Mouse (Mus musculus) urinary bladder, postnatal 0 days (tissue): ENCODE measurements around the gene Cux1. TPM values are rescaled to one million over a fixed set of nuclear protein-coding genes. Genes with fewer than 3 reads are reported as not detected.

Source experiments
- microRNA-seq: library from miRNA; unstranded; fragments of <30 nt; microRNA quantifications from one replicate; pipeline ENCODE4, GENCODE M21; 2016
- polyA plus RNA-seq: library from polyadenylated mRNA; unstranded; fragments of >200 nt; fragmentation: Nextera tagmentation; extraction: Ambion mirVana; gene quantifications from 2 replicates; pipeline ENCODE4 v1.2.1, GENCODE M21; 2015

Cux1 gene
- polyA plus RNA-seq: 48.3 and 57.0 TPM in 2 replicates

GRCm38 (mm10) chr5:136567176-136568025 is at the start of gene Cux1:
Cux1 (minus strand) TSS chr5:136567490.

GRCm38 (mm10) chr5:136246452-136246838 is 320.8 kb downstream of the Cux1 start, which contains the start of gene Sh2b2:
Sh2b2 (minus strand) TSS chr5:136246556.

GRCm38 (mm10) chr5:136198474-136199391 is 368.6 kb downstream of the Cux1 start, which contains the start of gene Prkrip1:
Prkrip1 (minus strand) TSS chr5:136198963.

Small RNA genes lying within 50 kb of the gene (microRNA-seq; reads per million reads assigned to microRNA genes)
- gene Mir721: not detected

Other genes with a start within 250 kb of the Cux1 start
- not detected in 2 replicates for gene Myl10, start 125.7 kb upstream of the Cux1 start, polyA plus RNA-seq